Mouse (Mus musculus) CH12.LX (cell line): ENCODE results near the gene Adgrg1.

Experiments used
- CTCF ChIP-seq, 2 experiments: IDR thresholded peaks in 1 of 2; conservative IDR thresholded peaks in 1 of 2; 2 replicates each; pipeline ENCODE4 v1.5.1; 2011 to 2012; ENCODE audit warnings: low read depth in 2 of 2, low read length in 2 of 2, improper control_type of control experiment in 1 of 2, inconsistent platforms in 1 of 2, mild to moderate bottlenecking in 1 of 2, moderate library complexity in 1 of 2
- E2F4 ChIP-seq: IDR thresholded peaks from 2 replicates; pipeline ENCODE4 v1.6.1; 2011; ENCODE audit warnings: low read depth, low read length, improper control_type of control experiment; ENCODE audit not compliant: insufficient replicate concordance
- MEF2A ChIP-seq: IDR thresholded peaks from 2 replicates; pipeline ENCODE4 v1.6.1; 2014; ENCODE audit warnings: low read depth, mild to moderate bottlenecking, inconsistent platforms, low read length, improper control_type of control experiment, borderline replicate concordance
- MYC ChIP-seq: IDR thresholded peaks from 2 replicates; pipeline ENCODE4 v1.6.1; 2011; ENCODE audit warnings: low read depth, mild to moderate bottlenecking, improper control_type of control experiment, low read length
- USF1 ChIP-seq: IDR thresholded peaks from 2 replicates; pipeline ENCODE4 v1.6.1; 2014; ENCODE audit warnings: low read depth, mild to moderate bottlenecking, inconsistent platforms, low read length, improper control_type of control experiment

DNA sequence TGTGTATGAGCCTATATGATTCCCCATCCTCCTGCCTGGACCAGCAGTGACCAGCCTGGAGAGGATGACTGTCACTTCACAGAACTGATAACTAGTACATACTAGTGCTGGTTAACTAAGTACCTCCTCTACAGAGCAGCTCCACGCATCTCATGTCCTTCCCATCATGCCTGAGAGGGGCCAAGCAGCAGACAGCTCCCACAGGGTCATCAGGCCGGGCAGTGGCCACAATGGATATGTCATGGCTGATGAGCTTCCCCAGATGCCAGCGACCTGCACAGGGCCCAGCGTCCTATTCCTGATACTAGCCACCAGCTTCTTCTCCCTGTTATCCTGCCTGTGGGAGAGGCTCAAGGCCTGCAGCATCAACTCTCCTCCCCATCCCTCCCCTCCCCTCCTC is 42.1 kb downstream of the Adgrg1 start:
- TF ChIP-seq E2F4: no peak
- TF ChIP-seq MYC: no peak
- no peak for TF ChIP-seq USF1
- no peak for TF ChIP-seq CTCF (conservative IDR thresholded peaks at IDR 0.05 in 1 of 2, IDR thresholded peaks at IDR 0.05 in 1 of 2; ENCODE audit: low read depth in 2 of 2, low read length in 2 of 2)
- TF ChIP-seq MEF2A: no peak
